Mouse (Mus musculus) adrenal gland, postnatal 4 days (tissue): Measurements from ENCODE around the gene Usp7. TPM values are rescaled to one million over a fixed set of nuclear protein-coding genes. Genes with fewer than 3 reads are reported as not detected.

Experiments
- DNase-seq, 2 experiments: peaks; one replicate each; pipeline ENCODE4 v3.0.0; 2021 to 2022; ENCODE audit warnings: low spot score in 2 of 2, mixed read lengths in 2 of 2
- total RNA-seq, 2 experiments: library from RNA; stranded (reverse); gene quantifications; 2 replicates each; pipeline ENCODE4 v1.2.3; 2021

The Usp7 gene
- total RNA-seq, 2 experiments from 2014 or later, result 142 to 178 TPM

DNA sequence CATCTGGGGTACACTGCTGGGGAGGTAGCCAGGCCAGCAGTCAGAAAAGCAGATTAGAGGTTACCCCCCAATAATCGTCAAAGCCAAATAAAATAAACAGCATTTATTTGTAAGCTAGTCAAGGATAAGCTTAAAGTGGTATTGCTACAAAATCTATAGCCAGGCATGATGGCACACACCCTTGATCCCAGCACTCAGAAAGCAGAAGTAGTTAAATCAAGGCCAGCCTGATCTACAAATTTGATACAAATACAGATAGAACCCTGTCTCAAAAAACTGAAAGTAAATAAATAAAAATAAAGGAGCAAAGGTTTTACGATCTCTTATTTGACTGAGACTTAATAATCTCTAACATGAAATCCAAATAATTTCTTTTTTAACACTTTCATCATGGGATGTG is 66.3 kb downstream of the Usp7 start:
- DNase-seq, result no peak

DNA sequence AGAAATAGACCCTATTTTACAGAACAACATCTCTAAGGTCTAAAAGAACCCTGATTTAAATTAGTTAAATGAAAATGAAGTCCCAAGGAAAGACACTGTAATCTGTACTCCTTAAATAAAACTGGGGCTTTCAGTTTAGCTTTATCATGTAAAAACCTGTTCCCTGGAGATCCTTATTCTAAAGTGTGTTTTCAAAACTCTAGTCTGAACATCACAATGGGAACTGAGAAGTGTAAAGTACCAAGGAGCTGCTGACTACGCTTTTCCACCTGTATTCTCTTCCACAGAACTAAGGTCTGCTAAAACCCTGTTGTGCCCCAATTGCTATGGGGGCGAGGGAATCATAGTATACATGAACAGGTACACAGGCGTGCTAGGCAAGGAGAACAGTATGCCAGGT is 68.1 kb downstream of the Usp7 start:
- DNase-seq, result no peak

DNA sequence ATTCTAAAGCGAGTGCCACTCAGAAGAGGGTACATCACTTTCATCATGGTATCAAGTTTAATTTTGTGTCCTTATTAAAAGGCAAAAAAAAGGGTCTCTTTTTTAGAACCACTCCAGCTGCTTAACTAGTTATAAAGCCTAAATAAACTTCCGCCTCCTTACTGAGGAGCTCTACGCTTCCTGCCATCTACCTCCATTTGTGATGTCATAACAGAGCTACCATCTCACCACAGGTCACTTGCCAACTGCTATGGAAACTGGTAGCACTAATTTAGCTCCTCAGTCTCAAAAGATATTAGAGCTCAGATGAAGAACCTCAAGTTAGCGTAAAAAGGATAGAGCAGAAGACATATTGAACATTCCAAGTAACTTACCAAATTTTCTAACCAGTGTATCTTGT is 71.7 kb downstream of the Usp7 start:
- no peak for DNase-seq

DNA sequence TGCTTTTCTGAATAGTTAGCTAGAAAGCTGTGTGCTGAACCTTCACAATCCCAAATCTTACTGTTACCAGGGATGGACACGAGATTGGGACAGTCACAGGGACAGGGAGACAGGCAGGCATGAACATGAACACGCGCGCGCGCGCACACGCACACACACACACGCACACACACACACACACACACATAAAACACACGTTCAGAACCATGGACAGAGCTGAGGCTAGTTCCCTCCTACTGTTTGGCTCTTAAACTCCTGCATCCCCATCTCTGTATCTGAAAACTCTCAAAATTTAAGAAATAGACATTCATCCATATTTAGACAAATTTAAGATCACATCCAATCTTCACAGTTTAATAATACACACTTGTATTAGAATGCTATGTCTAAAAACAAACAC is 74.4 kb downstream of the Usp7 start:
- no peak for DNase-seq

DNA sequence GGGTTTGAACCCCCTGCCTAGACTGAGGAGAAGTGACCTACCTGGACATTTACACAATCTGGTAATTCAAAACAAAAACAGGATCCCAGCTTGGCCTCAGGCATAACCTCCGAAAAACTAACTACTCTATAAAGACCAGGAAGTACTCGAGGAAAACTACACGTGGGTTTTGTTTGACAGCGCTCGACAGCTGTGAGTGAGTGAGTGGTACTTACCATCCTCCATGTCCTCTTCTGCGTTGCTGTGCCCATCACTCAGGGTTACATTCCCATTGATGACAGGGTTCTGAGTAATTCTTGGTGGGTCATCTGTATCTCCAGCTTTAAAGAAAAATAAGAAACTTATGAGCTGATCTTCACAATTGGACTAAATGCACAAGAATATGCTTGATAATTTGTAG is 75.8 kb downstream of the Usp7 start:
- DNase-seq, result no peak

DNA sequence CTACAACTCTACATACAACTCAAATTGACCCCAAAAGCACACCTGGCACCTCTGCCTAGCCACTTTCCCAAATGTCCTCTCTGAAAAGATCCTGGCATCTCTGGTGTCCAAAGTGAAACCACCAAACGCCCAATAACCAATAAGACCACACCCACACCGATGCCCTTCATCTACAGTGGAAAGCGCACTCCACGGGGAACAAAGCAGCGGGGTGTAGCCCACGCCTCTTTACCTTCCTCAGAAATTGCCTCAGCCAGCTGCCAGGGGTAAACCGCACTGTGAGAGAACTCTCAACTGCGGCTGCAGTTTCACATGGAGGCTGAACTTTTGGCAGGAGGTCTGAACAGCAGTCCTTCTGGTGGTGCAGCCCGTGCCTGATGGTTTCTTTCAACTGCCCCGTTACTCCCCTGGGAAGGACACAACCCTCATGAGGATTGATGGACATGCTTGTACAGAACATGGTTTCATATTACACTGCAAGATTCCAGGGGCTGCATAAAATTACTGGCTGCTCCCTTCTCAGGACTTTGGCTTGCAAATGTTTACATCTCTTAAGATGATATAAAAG is 76.5 kb downstream of the Usp7 start:
- DNase-seq, result no peak

DNA sequence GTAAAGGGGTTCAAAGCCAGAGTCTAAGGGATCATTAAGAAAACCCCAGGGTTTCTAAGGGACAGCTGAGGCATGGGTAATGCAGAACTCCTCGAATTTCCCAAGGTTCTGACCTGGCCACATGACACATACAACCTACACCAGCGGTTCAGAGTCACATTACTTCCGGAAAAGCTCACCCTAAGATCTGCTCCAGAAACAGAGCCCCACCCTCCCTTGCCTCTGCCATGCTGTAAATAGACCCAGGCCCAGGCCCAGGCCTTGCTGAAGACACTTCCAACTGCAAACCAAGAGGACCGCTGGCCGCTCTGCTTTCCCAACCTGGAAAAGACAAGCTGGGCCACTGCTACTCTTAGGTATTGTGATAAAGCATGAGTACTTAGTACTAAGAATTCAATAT is 77.3 kb downstream of the Usp7 start:
- DNase-seq, result no peak

DNA sequence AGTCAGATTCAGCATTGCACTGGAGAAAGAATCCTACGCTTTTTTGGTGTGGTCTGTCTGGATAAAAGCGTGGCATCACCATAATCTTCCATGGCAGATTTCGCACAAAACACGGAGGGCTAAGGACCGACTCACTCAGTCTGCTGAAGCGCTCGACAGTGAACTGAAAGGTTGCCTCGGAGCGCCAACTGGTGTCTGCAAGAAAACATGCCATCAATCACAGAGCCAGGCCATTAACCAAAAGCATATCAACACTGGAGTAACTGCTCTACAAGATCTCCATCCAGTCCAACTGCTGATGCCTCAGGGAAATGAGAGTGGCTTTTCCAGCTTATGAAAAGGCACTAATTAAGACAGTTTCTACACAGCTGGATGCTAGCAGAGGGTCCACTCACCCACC is 80.1 kb downstream of the Usp7 start:
- no peak for DNase-seq

DNA sequence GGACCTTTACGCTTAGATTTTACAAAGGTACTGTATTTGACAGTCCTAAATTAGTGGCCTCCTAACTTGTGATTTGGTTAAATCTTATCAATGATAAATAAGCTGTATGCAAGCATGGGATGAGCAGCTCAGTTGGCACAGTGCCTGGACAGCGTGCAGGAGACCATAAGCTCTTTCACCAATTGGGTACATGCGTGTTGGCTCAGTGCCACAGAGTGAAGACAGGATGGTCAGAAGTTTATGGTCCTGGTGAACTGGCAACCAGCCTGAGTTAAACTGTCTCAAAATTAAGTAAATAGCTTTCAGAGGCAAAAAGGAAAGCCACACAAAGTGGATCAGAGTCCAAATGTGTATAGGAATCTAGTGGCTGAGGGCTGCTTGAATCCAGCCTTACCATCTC is 91.5 kb downstream of the Usp7 start:
- no peak for DNase-seq

DNA sequence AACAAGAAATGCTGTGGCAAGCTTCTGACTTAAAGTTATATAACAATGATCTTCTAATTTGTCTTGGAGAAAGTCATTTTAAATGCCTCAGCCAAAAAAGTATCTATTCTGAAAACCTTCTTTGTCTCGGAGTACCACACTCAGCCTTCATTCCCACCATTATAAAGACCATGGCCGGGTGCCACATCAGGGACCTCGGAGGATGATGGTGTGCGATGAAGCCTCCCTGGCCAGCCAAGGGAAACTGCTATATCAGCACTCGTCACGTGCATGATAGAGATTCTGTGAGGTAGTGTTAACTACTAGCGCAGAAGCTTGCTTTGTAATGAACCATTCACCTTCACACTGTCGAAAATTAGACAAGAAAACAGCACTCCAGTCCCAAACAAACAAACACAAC is 92.6 kb downstream of the Usp7 start:
- no peak for DNase-seq

DNA sequence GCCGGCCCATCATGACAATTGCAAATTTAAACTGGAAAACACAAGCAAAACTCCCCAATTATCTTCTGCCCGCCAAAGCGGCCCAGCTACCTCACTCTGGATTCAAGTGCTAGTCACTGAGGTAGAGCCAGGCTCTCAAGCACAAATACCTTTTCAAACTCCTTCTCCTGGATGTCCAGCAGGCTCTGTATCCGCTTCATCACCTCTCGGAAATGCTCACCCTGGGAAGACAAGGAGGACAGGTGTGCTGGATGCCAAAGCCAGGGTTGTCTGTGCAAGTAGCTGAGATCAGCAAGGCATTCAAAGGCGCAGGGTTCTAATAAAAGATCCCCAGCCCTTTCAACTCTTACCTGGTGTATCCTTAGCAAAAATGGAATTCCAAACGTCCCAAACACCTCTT is 100.9 kb downstream of the Usp7 start:
- no peak for DNase-seq

DNA sequence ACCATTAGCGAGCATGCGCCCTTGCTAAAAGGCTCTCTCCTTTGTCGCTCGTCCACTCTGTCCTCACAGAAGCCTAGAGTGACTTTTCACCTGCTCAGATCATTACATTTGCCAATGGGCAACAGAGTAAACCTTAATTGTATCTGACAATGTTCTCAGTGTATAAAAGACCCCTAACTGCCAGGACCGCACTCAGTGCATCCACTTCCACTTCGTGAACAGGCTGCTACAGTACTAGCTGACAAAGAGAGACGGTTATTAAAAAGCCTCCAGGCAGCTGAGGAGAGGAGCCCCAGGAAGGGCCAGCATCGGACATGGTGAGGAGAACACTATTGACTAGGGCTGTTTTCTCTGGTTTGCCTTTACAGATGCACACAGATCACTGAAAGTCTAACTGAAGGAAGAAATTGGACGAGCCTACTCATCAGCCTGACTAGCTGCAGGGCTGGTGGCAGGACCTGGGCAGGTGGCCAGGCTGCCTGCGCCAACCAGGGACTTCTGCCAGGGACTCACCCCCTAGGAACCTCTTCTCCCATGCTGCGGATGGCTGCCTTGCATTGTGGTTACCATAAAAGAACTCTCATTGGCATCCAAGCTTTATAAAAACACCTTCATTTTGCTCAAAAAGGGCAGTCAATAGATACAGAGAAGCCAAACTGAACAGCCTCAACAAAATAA is 102.0 kb downstream of the Usp7 start:
- DNase-seq, result no peak

DNA sequence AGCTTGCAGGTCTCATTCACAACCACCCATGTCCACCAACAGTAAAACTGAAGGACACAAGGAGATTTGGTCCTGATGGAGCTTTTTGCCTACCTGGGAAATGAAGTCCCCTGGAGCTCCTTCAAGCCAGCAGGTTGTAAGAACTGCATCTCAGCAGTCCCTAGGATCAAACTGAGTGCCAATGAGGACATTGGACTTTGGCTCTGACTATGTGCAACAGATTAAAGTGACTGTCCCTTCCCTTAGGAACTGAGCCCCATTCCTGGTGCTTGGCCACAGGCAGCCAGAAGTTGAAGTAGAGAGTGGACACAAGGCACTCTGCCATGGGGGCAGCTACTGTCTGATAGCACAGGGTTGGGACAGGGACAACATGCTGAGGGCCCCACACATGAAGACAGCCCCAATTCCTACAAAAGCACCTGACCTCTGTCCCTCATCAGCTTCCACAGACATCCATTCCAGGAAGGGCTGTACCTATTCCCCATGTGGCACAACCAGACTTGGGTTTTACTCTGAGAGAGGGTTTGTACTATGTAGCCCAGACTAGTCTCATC is 104.5 kb downstream of the Usp7 start:
- no peak for DNase-seq

DNA sequence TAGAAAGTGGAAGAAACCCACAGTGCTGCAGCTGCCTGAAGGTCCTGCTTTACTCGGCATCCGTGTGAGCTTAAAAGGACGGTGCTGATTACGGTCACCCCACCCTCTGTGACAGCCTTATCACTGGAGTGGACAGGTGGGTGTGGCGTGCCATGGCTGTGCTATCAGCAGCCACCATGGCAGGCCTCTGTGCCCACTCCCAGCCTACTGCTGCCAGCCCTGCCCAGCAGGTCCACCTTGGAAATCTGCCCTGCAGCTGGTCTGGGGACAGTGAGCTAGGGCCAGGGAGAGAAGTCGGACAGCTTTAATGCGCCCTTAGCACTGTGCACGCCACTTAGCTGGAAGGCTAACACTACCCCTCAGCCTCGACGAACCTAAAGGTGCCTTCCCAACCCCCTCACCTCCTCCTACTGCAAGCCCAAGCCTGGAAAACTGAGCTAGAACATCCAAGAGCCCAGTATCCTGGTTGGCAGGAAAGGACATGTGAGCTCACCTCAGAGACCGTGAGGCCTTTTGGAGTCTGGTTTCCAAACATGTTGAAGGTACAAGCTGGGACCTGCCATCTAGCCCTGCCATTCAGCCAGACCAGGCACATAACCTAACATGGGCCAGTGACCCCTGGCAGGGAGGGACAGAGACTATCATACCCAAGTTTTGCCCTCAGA is 105.1 kb downstream of the Usp7 start:
- no peak for DNase-seq

DNA sequence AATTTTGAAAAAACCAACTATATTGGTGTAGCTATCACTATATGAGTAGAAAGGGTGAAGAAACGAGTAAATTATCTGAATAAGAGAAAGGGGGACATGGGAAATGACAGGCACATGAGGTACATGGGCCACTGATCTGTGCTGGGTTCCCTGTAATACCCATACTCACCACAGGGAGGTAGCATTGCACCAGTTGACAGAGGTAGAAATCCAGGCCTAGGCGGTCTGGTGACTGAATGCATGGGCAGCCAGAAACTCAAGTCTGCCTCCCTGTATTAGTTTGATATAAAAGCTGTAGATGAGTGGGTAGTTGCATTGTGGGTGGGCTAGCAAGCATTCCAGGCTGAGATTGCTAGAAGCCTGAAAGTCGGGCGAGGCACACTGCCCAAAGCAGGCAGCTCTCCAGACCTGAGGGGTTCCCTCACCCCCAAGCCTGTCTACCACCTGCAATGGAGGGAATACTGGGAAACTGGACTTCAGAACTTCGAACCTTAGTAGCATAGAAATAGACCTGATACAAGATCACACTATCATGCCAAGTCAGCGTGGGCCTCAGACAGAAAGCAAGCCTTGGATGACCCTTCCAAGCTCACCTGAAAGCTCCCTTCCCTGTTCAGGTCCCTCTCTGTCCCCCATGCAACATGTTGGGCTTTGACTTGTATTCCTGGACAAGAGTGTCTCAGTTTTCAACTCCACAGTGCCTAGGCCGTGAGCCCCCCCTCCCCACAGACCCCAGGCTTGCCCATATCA is 105.8 kb downstream of the Usp7 start:
- DNase-seq, result peak in 1 of 2 experiments; percentile 63

DNA sequence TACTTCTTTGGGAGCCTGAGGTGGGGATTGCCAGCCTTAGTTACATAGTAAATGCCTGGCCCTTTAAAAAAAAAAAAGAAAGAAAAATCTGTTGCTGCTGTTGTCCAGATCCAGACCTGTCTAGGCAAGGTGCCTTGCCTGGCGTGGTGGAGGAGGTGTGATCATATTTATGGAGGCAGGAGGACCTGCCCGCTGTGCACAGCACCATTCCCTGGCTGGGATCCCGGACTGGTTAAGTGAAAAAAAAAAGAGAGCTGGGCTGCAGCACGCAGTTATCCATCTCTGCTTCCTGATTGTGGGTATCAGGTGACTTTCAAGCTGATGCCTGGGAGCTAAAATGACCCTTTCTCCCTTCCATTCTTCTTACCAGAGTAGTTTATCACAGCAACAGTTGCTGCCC is 107.0 kb downstream of the Usp7 start:
- DNase-seq, result no peak

DNA sequence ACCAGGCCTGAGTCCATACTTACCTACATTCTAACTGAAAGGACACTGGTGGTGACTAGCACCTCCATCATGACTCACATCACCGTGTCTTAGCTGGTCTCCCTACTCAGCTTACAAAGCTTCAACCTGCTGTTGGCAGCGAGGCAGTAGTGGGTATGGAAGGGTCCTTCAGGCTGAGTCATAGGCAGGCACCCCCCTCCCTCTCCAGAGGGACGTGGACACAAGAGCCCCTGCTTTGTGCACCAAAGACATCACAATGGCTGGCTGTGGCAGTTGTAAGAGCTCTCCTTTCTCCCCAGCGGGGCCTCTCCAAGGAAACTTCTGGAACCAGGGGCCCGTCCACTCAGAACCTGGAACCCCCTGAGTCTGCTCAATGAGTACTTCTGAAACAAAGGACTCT is 111.6 kb downstream of the Usp7 start, which contains the start of gene Gm5767:
Gene Gm5767 (plus strand): TSS at position 301 of the 400 bp plus-strand sequence.
- DNase-seq, result no peak

DNA sequence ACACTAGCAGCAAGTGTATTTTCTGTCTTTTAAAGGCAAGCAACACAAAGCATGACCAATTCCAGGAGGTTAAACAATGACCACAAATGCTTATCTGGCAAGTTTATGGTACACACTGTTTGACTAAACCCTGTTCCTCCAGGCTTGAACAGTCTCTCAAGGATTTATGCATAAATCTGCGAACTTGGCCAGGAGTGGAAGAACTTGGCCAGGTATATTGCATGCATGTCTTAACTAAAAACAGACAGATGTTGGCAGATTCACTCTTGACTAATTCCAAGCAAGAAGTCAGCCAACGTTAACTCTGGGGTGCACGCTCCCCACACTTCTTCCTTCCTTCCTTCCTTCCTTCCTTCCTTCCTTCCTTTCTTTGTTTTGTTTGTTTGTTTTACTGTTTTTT is 112.3 kb downstream of the Usp7 start:
- no peak for DNase-seq

DNA sequence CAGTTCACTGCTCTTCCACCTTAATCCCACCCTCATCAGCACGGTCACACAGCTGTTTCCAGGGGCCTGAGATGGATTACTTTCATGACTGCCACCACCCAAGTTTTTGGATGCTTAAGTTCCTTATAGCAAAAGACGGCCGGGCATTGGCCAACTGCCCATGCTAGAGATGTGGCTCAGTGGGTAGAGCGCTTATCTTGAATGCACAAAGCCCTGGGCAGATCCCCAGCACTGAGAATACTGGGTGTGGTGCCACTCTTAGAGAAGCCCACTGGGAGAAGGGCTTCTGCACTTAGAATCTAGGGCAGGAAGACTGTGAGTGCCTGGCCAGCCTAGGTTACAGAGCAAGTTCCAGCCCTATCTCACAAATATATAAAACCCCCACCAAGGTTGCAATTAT is 113.4 kb downstream of the Usp7 start:
- DNase-seq, result no peak

DNA sequence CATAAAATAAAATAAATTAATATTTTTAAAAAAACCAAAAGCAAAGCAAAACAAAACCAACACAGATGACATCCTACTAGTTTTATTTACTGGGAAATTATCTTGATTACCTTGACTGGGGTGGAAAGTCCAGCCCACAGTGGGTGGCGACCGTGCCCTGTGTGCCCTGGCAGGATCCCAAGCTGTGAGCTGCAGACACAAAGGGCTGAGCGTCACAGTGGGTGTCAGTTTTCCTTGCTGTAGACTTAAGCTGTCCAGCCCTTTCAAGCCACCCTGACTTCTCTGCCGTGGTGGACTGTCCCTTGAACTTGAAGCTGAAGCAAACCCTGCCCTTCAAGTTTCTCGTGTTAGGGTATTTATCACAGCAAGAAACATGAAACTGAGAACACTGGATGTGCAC is 114.1 kb downstream of the Usp7 start:
- DNase-seq, result no peak

DNA sequence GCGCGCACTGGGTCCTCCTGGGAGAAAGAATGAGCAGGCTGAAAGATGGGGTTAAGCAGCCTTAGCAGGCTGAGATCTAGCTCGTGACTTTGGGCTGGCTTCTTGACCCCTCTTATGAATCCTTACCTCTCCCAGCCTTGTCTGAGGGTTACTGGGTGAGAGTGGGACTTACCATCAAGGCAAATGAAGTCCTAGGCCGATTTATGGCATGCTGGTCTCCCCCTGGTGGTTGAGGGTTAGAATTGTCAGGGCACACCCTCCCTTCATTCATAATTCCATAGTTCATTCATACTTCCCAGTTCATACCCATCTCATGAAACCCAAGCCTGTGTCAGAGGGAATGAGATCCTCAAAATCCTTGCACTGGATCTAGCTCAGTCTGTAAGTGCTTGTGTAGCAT is 115.3 kb downstream of the Usp7 start:
- no peak for DNase-seq

DNA sequence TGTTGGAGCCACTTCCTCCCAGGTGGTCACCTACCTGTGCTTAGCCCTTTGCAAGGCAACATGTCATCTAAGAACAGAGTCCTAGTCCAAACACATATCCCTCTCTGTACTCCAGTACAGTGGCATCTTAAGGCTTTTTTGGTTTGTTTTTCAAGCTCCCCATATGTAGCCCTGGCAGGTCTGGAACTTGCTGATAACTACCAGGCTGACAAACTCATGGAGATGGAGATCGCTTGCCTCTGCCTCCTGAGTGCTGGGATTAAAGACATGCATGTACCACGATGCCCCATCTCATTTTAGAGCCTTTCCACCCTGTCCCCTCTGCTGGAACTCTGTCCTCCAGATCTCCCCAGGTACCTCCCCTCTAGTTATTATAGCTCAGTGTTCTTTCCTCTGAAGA is 115.9 kb downstream of the Usp7 start:
- DNase-seq, result no peak
